Mouse (Mus musculus): ENCODE results near the gene Il19. TPM values are rescaled to one million over a fixed set of nuclear protein-coding genes. Genes with fewer than 3 reads are reported as not detected.

Gene Il19
- total RNA-seq (2014; rRNA removed), result not detected in 2 replicates
- not detected in 2 replicates for polyA plus RNA-seq (2015; fragmentation: Nextera tagmentation; extraction: Ambion mirVana)

DNA sequence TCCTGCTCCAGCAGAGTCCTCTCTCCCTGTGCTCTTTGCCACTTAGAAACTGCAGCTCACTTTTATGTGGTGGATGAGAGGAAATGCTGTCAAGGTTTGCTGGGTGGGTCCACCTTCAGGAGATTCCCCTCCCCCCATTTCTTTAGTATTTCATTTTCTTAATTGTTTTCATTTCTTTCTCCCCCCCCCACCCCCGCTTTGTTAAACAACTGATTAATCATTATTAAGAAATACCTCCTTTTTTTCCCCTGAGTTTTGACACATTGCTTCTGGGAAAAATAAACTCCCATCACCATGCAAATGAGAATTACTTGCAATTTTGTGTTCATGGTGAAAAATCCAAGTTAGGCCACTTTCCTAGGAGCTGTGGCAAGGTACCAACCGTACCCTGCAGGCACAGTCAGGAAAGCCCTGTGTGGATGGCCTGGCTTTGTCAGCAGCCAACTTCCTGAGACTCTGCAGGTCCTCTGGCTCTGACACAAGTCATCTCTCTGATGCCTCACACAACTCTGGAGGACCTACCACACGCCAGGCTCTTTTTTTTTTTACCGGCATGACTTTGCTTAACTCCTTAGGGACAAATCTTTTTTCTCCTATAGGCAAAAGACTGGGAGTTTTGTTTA, at the start of gene Il19:
Il19 (minus strand) TSS at position 51 of the 623 bp plus-strand sequence.
- Histone ChIP-seq H3K9ac (no peak within 1 kb of the TSS), H3K4me2 (ENCODE audit: low read depth) (no peak within 1 kb of the TSS), H3K27ac (ENCODE audit: low read depth, low read length) (no peak within 1 kb of the TSS), H3K9me3 (ENCODE audit: low read length) (no peaks in the 10 kb centered on the region), H3K4me3 (ENCODE audit: low read depth, low read length) (no peak within 1 kb of the TSS), H3K4me1 (ENCODE audit: insufficient read depth) (no peaks in the 10 kb centered on the region), H3K27me3 (ENCODE audit: insufficient read depth, low read length) (no peaks in the 10 kb centered on the region), H3K36me3 (ENCODE audit: insufficient read depth) (no peaks in the 10 kb centered on the region)
- ATAC-seq, result no peak
- TF ChIP-seq CTCF (IDR thresholded peaks at IDR 0.05; ENCODE audit: low read depth), result no peak
- no peak for DNase-seq
- WGBS, result 71% methylated on average over 4 of the region's 4 CpGs

DNA sequence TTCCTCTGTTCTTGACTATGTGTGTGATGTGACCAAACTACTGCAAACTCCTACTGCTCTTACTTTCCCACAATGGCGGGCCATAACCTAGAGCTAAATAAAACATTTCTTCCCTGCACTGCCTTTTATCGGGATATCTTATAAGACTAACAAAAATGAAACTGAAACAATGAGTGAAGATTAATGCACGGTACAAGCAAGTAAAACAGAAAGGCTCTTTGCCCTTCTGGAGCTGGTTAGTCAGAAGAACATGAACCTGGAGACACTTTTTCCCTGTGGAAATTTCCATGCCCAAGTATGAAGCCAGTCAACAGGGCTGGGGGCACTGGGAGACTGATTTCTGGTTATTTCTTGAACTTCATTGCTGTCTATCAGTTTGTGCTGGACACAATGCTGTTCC, 49.4 kb upstream of the Il19 start:
- 92% methylated on average over 3 of the region's 3 CpGs for WGBS
- no peak for TF ChIP-seq CTCF (IDR thresholded peaks at IDR 0.05; ENCODE audit: low read depth)
- ATAC-seq (no peak), DNase-seq (no peak)
- Histone ChIP-seq H3K9me3 (ENCODE audit: low read length) (no peaks in the 10 kb centered on the region), H3K4me3 (ENCODE audit: low read depth, low read length) (no peak overlapping the region), H3K4me2 (ENCODE audit: low read depth) (no peak overlapping the region), H3K27me3 (ENCODE audit: insufficient read depth, low read length) (no peaks in the 10 kb centered on the region), H3K9ac (no peak overlapping the region), H3K27ac (ENCODE audit: low read depth, low read length) (no peak overlapping the region), H3K36me3 (ENCODE audit: insufficient read depth) (no peaks in the 10 kb centered on the region), H3K4me1 (ENCODE audit: insufficient read depth) (no peaks in the 10 kb centered on the region)

DNA sequence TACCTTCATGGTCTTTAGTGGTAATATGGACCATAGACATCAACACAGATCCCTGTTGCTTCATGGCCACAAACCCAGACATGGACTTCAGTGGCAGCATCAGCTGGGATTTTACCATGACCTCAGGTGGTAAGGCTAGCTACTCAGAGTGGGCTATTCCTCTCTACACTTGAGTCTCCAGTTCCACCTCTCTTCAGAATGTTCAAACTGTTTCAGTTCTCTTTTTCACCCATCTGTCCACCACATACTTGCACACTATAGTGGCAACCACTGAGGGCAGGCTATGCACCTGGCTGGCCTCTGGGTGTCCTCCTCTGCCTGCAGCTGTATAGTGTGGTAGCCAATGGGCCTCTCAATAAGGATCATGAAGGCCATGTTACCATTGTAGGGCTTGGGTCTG, 47.5 kb upstream of the Il19 start:
- DNase-seq (no peak), ATAC-seq (no peak)
- no peaks in the 10 kb centered on the region for H3K4me1 ChIP-seq (ENCODE audit: insufficient read depth)
- H3K36me3 ChIP-seq (ENCODE audit: insufficient read depth), result no peaks in the 10 kb centered on the region
- no peak overlapping the region for H3K9ac ChIP-seq
- H3K27ac ChIP-seq (ENCODE audit: low read depth, low read length), result no peak overlapping the region
- no peaks in the 10 kb centered on the region for H3K27me3 ChIP-seq (ENCODE audit: insufficient read depth, low read length)
- TF ChIP-seq CTCF (IDR thresholded peaks at IDR 0.05; ENCODE audit: low read depth), result no peak
- no peak overlapping the region for H3K4me2 ChIP-seq (ENCODE audit: low read depth)
- H3K4me3 ChIP-seq (ENCODE audit: low read depth, low read length), result no peak overlapping the region
- H3K9me3 ChIP-seq (ENCODE audit: low read length), result no peaks in the 10 kb centered on the region

DNA sequence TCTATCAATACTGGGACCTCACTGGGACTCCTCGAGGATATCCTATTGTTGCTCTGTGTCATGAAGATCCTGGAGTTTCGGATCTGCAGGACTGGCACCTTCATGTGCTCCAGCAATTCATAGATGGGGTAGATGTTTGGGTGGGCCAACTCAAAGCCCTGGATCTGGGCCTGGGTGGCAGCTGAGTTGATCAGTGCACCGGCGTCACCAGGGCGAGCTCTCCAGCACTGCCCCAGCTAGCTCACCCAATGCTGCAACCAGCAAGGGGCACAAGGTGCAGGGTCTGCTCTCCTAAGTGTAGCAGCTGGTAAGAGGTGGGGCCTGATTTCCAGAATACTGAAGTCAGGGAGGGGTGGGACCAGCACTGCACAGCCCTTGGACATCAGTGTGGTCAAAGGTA, 47.1 kb upstream of the Il19 start:
- H3K4me1 ChIP-seq (ENCODE audit: insufficient read depth), result no peaks in the 10 kb centered on the region

DNA sequence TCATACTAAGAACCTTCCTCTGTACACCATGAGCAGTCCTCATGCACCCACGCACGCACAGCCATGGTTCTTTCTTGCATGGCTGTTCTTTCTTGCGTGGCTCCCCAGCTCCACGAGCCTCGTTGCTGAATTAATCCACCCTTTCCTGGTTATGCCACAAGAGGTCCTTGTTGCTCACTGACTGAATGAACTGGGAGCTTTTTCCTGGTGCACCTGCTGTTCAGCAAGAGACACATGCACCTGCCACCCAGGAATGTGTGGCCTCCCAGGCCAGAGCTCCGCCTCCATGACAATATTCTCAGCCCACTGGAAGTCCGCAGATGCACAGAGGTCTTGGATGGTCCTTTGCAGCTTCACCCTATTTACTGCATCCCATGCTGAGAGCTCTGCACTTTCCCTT, 44.5 kb upstream of the Il19 start:
- TF ChIP-seq CTCF (IDR thresholded peaks at IDR 0.05; ENCODE audit: low read depth), result 0 out of 2 replicates have a peak, but pooled peaks have one; percentile 4
- Histone ChIP-seq H3K9me3 (ENCODE audit: low read length) (no peaks in the 10 kb centered on the region), H3K27ac (ENCODE audit: low read depth, low read length) (no peak overlapping the region), H3K9ac (no peak overlapping the region), H3K4me3 (ENCODE audit: low read depth, low read length) (no peak overlapping the region), H3K36me3 (ENCODE audit: insufficient read depth) (no peaks in the 10 kb centered on the region), H3K4me2 (ENCODE audit: low read depth) (no peak overlapping the region), H3K4me1 (ENCODE audit: insufficient read depth) (no peaks in the 10 kb centered on the region), H3K27me3 (ENCODE audit: insufficient read depth, low read length) (no peaks in the 10 kb centered on the region)
- DNase-seq (no peak), ATAC-seq (no peak)
- WGBS, result 57% methylated on average over 7 of the region's 7 CpGs

More for the DNA sequence above, 47.1 kb upstream of the Il19 start:
- Histone ChIP-seq H3K9ac (no peak overlapping the region), H3K27ac (ENCODE audit: low read depth, low read length) (no peak overlapping the region), H3K4me2 (ENCODE audit: low read depth) (no peak overlapping the region), H3K36me3 (ENCODE audit: insufficient read depth) (no peaks in the 10 kb centered on the region), H3K27me3 (ENCODE audit: insufficient read depth, low read length) (no peaks in the 10 kb centered on the region), H3K4me3 (ENCODE audit: low read depth, low read length) (no peak overlapping the region), H3K9me3 (ENCODE audit: low read length) (no peaks in the 10 kb centered on the region)
- TF ChIP-seq CTCF (IDR thresholded peaks at IDR 0.05; ENCODE audit: low read depth), result no peak
- ATAC-seq (no peak; the same call in 1 of the 2 replicates), DNase-seq (no peak)
- 94% methylated on average over 5 of the region's 5 CpGs for whole genome bisulfite sequencing

DNA sequence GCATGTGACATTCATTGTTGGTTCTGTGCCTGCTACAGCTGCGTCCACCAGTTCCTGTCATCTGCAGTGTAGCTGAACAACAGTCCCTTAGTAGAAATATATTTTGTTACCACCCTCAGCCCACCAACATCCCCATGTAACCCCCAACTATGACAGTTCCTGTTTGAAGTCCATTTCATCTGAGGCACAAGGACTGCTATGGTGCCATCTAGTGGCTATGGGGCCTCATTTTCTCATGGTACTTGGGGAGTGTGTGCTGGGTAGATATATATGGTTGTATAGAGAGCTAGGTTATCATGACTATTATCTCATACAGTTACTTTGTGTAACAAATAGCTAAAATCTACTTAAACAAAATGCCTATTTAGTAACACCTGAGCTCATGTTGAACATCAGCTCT, 39.5 kb upstream of the Il19 start:
- DNase-seq, result peak; percentile 48
- no peaks in the 10 kb centered on the region for H3K9me3 ChIP-seq (ENCODE audit: low read length)
- no peaks in the 10 kb centered on the region for H3K4me1 ChIP-seq (ENCODE audit: insufficient read depth)
- H3K27me3 ChIP-seq (ENCODE audit: insufficient read depth, low read length), result no peaks in the 10 kb centered on the region
- peak; percentile 74 for TF ChIP-seq CTCF (IDR thresholded peaks at IDR 0.05; ENCODE audit: low read depth)
- no peak overlapping the region for H3K4me3 ChIP-seq (ENCODE audit: low read depth, low read length)
- H3K4me2 ChIP-seq (ENCODE audit: low read depth), result no peak overlapping the region
- no peak overlapping the region for H3K9ac ChIP-seq
- H3K36me3 ChIP-seq (ENCODE audit: insufficient read depth), result no peaks in the 10 kb centered on the region
- WGBS, result 77% methylated on average over 1 of the region's 1 CpGs
- no peak overlapping the region for H3K27ac ChIP-seq (ENCODE audit: low read depth, low read length)
- ATAC-seq, result no peak

DNA sequence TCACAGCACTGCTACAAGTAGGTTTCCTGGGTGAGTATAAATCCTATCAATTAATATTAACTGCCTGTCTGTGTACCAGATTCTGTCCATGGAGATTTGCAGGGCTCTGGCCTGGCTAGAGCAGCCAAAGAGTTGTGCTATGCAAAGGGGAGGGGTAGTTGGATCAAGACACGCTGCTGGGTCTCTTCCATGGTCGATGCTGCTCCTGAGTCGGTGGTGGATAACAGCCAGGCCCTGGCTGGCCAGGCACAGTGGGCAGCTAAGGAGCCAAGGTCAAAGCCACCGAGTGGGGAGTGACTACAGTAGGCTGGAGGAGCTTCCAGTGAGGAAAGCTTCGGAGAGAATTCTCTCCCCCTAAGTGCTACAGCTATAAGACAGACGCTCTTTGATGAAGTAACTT, 24.0 kb upstream of the Il19 start:
- H3K36me3 ChIP-seq (ENCODE audit: insufficient read depth), result no peaks in the 10 kb centered on the region
- ATAC-seq (no peak), DNase-seq (no peak)
- no peak for TF ChIP-seq CTCF (IDR thresholded peaks at IDR 0.05; ENCODE audit: low read depth)
- no peak overlapping the region for H3K9ac ChIP-seq
- no peaks in the 10 kb centered on the region for H3K4me1 ChIP-seq (ENCODE audit: insufficient read depth)
- H3K27ac ChIP-seq (ENCODE audit: low read depth, low read length), result no peak overlapping the region
- H3K9me3 ChIP-seq (ENCODE audit: low read length), result no peaks in the 10 kb centered on the region
- no peak overlapping the region for H3K4me3 ChIP-seq (ENCODE audit: low read depth, low read length)
- WGBS, result 72% methylated on average over 6 of the region's 6 CpGs
- no peaks in the 10 kb centered on the region for H3K27me3 ChIP-seq (ENCODE audit: insufficient read depth, low read length)
- H3K4me2 ChIP-seq (ENCODE audit: low read depth), result no peak overlapping the region

Data from forebrain, postnatal 0 days (tissue).